Mouse (Mus musculus): ENCODE measurements around the gene Wdfy2. TPM values are rescaled to one million over a fixed set of nuclear protein-coding genes. Genes with fewer than 3 reads are reported as not detected.
"Not testable (repeated sequence)": the region's sequence is repeated elsewhere in the genome, so short reads cannot be mapped to it uniquely, and the experiment has no call there.

The Wdfy2 gene
- total RNA-seq, 2 experiments from 2014 or later: 3.3 to 5.9 TPM

DNA sequence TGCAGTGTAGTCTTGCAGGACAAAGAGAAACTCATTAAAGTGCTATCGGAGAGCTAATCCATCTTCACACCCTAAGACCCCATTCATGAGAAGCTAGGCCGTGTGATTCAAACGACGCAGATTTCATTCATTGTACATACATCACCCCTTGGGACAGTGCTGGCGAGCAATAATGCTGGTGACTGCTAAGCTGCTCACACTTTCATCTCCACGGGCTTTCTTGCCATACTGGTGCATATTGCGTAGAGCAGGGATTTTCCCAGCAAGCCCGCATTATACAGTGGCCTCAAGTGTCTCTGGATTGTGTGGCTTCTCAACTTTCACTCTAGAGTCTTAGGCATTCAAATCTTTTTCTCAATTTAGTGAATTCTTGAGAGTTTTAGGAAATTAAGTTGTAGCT lies 36.9 kb downstream of the Wdfy2 start:
- no peak for ATAC-seq (replicated peaks; ENCODE audit: low FRiP score, poor library complexity, severe bottlenecking)

DNA sequence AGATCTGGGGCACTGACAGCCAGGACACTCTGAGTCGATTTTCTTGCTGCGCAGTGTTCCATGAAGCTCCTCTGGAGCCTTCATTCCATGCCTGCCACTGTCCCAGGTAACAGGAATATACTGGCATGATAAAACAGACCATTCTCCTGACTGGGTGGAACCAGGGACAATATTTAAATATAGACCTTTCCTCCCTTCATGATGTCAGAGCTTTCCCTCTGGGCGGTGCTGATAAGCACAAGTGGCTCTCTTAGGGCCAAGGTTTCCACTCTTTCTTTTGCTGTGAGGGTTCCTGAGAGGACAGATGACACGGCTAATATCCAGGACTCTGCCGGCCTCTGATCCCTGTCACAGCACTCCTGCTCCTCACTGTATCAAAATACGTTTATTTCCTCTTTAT lies 40.6 kb downstream of the Wdfy2 start:
- ATAC-seq (replicated peaks; ENCODE audit: low FRiP score, poor library complexity, severe bottlenecking): peak; percentile 89

DNA sequence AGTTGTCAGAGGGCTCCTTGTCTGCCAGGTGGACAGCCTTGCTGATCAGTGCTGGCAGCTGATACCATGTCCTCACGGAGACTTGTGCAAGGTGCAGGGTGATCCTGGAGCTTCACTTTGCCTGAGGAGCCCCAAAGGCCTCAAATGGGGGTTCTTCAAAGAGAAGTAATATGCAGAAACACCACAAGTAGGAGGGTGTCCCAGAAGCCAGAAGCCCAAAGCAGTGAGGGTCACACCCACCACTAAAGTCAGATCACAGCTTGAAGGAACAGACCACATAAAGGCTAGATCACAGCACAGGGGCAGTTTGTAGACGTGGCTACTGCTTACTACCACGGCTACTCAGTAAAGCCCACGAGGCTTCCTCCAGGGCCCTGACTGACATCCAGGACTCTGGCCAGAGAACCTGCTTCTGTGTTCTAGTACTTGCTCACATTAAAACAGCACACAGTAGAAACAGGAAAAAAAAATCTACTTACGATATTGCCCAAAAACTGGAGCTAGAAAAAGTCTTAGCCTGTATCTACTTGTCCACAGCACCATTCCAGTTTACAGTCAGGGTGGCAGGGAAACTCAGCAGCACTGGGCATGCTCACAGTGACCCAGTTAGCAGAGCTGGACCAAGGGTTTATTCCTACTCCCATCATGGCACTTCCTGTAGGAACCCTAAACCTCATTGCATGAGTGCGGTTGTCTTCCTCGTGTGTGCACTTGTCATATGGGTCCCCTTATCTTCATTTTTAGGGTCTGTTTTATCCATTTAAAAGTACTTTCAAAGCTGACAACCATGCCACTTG lies 41.4 kb downstream of the Wdfy2 start:
- ATAC-seq (replicated peaks; ENCODE audit: low FRiP score, poor library complexity, severe bottlenecking): peak; percentile 27; the same call in 1 of the 2 replicates

DNA sequence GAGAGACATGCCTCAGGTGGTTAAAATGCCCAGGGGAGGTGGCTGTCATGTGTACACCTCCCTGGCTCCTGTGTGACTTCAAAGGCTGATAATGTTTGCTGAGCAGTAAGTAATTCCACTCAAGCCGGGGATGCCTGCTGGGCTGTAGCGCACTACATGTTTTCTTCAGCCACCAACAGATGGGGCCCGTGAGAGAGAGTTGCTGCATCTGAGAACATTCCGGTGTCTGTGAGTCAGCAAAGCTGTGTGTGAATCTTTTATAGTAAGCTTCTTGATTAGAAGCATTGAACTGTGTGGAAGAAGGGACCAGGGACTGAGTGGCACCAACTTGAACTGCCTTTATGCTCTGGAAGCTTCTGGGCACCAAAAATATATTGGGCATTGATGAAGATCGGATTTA lies 42.0 kb downstream of the Wdfy2 start:
- ATAC-seq (replicated peaks; ENCODE audit: low FRiP score, poor library complexity, severe bottlenecking): peak; percentile 74

DNA sequence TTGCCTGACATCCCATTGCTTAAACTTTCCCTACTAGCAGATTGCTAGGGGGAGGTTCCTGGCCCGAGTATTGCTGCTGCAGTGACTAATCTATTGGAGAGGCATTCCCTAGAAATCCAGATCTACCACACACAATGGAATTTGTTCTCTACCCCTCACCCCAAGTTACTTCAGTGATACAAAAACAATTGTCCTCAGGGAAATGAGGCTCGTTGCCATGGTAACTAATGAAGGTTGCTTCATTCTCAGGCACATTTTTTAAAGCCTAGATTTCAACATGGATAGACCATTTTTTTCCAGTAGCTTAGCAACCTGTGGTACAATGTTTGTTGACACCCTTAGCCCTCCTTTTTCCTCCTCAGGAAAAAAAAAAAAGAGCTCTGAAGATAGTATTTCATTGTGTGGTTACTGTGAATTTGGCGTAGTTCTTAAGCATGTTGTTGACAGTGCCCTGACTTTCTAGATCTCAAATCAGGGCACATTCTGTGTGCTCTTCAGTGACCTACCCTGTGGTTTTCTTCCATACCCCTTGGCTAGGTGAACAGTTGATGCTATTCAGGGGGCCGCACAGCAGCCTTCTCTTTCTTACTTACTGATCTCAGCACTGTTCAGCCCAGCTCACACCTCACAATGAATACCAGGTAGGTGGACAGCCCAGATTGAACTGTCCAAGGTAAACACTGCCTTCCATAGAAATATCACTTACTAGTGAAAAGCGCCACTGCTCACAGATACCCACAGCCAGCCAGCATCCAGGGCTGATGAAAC lies 42.8 kb downstream of the Wdfy2 start:
- ATAC-seq (replicated peaks; ENCODE audit: low FRiP score, poor library complexity, severe bottlenecking): no peak

DNA sequence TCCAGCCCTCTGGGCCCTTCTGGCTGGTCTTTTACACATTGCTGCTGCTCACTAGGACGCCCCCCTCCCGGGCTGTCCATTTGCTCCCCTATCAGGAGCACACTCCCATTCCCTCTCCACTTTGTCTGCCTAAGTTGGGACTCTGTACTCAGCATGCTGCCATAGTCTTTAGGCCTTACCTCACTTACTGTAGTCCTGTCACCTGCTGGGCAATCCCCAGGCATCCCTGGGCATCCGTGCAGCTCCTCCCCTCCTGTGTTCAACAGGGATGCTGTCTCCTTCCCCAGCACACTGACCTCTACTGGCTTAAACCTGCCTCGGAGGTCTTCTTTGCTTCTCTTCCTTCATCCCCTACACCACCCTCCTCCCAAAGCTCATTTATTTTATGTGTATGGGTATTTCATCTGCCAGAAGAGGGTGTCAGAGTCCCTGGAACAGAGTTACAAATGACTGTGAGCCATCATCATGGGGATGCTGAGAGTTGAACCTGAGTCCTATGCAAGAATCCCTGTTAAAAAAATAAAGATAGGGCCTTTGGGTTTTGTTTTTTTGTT lies 44.7 kb downstream of the Wdfy2 start:
- no peak for ATAC-seq (replicated peaks; ENCODE audit: low FRiP score, poor library complexity, severe bottlenecking)

DNA sequence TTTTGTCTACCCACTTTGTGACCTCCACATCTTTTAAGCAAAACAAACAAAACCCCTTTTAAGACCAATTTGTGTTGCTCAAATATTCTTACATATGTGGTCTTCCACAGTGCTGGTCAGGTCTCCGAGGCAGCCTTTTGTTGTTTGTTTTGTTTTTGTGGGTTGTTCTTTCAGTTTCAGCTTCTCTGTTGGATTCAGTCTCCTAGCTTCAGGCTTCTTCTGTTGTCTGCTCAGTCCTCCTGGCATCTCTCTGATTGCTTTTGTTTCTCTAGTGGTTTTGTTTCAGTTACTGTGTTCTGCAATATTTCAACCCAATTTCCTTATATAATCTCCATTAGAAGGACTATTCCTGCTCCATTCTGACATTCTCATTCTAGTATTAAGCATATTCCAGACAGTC lies 46.1 kb downstream of the Wdfy2 start:
- ATAC-seq (replicated peaks; ENCODE audit: low FRiP score, poor library complexity, severe bottlenecking): no peak

DNA sequence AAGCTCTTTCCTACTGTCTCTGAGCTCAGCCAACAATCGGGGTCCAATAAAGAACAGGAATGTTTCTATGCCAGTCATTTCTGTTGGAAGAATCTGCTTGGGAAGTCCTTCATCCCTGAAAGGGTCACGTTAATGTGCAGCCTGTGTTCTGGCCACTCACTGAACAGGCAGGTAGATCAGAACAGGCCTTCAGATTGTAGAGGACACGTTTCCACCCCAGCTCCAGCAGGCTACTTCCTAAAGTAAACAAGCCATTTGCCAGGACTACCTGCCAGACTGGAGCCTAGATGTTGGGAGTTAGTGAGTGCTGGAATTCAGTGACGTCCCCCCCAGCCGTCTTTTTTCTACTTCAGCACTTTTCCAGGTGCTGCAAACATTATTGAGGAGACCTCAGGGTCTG lies 46.7 kb downstream of the Wdfy2 start:
- no peak for ATAC-seq (replicated peaks; ENCODE audit: low FRiP score, poor library complexity, severe bottlenecking)

DNA sequence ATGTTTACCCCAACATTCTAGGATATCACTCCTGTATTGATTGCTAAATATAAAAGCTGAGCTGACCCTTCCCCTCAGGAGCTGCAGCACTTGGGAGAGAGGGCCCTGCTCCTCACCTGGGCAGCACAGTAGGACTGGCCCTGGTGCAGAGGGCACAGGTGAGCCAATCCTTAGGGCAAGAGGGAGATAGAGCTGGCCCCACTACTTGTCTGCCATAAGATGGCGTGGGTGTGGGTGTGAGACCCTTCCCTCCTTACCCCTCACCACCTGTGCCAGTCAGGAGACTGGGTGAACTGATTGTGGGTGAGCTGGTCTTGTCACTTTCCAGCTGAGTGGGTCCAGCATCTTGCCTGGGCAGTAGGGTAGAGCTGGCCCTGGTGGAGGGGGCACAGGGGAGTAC lies 47.2 kb downstream of the Wdfy2 start:
- no peak for ATAC-seq (replicated peaks; ENCODE audit: low FRiP score, poor library complexity, severe bottlenecking)

DNA sequence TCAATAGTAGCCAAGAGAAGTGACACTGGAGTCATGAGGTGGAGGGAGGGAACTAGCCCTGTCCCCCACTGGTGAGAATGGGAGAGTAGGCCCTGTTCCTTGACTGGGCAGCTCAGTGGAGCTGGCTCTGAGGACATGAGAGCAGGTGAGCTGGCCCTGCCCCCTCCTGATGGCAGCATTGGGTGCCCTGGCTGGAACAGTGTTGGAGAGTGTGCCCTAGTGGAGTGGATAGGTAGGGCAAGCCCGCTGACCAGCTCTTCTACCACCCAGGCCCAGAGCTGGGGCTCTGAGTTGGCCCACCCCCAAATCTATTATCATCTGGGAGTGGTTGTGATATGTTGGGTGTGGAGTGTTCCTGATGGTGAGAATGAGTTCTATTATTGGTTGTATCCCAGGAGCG lies 47.7 kb downstream of the Wdfy2 start:
- peak; percentile 30 for ATAC-seq (replicated peaks; ENCODE audit: low FRiP score, poor library complexity, severe bottlenecking)

DNA sequence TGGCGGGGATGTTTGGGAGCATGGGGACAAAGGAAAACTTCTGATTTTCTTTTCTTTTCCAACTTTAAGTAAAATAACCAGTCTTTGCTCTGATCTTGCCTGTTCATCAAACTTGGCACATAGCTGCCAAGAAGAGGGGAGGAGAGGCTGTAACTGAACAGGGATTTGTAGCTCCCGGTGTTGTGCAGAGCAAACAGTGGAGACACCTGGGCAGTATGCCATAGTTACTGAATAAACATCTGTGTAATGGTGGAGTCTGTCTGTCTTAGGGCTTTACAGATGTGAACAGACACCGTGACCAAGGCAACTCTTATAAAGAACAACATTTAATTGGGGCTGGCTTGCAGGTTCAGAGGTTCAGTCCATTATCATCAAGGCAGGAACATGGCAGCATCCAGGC lies 53.9 kb downstream of the Wdfy2 start:
- ATAC-seq (replicated peaks; ENCODE audit: low FRiP score, poor library complexity, severe bottlenecking): no peak

DNA sequence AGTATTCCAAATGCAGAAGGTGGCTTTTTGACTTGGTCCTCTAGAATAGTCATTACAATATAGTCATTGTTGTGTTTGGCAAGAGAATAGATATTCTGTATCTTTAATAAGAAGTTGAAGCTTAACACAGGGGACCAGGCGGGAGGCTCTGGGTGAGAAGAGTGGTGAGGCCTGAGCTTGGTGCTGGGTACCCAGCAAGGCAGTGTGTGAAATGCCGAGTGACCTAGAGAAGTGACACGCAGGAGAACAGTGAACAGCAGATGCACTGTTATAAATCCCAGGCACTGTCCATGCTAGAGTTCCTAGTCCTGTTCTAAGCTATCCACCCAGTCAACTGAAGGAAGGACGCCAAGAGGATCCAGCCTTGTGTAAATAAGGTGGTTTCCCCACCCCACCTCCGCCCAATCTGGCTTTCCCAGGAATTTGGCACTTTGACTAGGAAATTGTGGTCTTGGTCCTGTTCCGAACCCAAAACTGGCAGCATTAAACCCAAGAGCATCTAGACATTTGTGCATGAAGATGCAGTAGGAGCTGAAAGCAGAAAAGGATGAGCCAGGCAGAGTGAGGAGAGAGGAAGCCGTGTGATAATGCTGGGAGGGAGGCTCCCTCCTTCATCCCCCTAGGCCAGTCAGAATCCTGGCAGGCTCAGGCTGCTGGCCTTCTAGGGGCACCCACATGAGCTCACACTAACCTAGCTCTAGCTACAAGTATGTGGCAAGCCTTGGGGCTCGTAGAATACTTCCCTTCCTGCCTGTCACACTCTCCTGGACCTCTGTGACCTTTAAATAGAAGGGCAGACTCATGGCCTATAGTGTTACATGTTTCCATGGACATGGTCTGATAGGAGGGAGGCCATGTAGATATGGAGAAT lies 55.5 kb downstream of the Wdfy2 start:
- no peak for ATAC-seq (replicated peaks; ENCODE audit: low FRiP score, poor library complexity, severe bottlenecking)

DNA sequence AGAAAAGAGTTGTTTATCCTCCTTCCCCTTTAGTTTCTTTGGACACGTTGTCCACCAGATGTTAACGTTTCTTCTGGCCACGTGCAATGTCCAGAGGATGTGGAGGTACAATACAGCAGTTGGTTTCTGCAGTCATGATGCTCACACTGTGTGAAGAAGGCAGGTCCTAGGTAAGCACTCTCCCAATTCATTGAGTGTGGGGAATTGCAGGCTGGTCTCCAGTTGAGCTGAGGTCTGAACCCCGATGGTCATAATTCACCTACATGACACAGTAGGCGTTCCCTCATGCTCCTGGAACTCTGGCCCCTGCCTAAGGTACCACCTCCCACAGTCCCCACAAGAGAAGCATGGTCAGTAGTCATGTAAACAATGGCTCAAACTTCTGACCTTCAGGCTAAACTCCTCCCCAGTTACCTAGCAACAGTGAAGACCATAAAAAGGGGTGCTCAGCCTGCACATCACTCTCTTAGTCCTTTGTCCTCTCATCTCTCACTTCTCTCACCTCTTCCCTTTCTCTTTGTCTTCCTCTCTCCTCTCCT lies 56.2 kb downstream of the Wdfy2 start:
- ATAC-seq (replicated peaks; ENCODE audit: low FRiP score, poor library complexity, severe bottlenecking): not testable (repeated sequence)

DNA sequence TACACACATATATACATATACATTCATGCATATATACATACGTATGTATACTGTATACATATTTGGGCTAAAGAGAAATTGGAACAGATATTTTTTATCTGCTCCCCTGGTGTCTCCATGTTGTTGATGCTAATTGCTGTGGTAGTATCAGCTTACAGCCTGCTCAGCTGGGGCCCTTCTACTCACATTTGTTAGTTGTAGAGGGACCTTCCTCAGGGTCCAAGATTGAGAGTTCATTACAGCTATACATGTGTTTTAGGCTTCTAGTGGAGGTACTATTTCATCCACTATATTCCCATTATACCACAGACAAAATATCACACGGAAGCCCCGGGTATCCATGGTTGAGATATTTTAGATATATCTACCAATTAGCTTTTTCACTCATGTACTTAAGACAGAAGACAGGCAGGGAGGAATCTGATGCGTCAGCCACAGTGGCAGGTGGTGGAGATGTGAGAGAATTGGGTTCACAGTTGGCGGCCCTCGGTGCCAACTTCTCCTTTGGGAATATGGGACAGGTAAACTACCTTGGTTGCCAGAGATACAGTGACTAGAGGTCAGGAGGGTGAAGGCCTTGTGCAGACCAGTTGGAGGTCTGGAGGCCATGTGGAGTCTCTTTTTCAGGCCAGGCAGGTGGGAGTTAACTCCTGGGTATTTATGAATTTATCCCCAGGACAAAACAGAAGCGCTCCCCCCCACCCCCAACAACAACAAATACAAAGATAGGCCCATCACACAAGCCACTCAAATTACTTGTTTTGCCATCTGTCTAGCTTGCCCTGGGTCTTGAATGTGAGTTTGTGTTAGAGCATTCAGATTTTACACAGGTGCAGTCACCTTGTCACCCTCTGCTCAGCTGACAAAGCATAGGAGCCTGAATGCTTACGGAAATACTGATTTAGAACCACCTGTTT lies 57.7 kb downstream of the Wdfy2 start:
- ATAC-seq (replicated peaks; ENCODE audit: low FRiP score, poor library complexity, severe bottlenecking): no peak

DNA sequence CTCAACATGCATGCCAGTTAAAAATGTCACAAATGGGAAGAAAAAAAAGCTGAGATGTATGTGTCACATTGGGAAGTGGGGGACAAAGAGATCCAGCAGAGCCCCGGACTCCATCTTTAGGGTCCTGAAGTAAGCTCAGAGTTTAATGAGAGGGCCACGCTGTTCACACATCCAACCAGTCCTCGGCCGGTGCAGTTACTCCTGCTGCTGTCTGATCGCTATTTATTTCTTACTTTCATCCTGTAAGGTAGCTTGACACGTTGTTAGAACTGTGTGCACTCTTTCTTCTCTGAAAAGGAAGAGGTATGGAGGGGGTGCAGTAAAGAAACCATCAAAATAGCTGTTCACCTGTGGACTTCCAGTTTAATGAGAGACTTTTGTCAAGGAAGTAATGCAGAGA lies 60.6 kb downstream of the Wdfy2 start:
- no peak for ATAC-seq (replicated peaks; ENCODE audit: low FRiP score, poor library complexity, severe bottlenecking)

DNA sequence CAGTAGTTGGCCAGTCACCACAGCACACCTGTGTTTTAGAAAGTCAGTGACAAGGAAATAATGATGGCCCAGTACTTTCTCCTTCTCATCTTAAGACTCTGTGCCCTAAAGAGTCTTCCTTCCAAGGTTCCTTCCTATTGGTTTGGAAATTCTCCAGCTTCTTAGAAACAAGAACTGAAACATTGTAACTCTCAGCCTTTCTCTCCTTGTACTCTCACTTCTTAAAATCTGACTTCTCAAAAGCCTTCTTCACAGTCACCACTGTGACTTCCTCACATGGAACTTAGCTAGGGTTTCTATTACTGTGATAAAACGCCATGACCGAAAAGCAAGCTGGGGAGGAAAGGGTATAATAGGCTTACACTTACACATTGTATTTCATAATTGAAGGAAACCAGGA lies 70.4 kb downstream of the Wdfy2 start:
- ATAC-seq (replicated peaks; ENCODE audit: low FRiP score, poor library complexity, severe bottlenecking): no peak

DNA sequence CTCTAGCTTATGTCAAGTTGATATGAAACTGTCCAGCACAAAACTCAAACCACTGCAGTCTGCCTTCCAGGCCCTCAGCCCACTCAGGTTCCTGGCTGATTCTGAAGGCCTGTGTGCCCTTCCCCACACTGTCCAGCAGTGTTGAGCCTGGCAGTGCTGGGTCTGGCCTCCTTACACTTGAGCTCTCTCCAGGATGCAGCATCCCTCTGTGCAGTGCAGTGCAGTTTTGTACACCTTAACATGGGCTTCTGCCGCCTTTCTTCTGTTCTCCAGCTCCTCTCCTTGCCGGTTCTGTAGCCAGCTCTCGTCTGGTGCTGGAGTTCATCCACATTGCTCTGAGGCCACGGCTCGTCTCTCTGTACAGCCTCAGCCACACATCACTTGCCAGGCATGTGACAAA lies 71.1 kb downstream of the Wdfy2 start:
- ATAC-seq (replicated peaks; ENCODE audit: low FRiP score, poor library complexity, severe bottlenecking): no peak

DNA sequence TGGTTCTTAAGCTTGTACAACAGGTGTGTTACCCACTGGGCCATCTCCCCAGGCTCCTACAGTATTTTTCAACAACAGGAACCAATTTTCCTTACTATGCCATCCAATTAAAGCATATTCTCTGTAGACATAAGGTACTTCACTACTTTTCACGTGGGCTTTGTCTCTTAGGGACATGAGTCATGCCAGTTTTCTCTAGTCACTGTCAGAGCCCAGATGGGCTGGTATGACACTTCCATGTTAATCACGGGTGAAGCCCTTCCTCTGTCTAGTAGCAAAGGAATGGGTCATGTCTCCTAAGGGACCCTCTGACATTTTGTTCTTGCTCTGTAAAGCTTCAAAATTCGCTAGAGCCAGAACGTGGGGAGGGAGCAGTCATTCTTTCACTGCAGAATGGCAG lies 73.4 kb downstream of the Wdfy2 start:
- ATAC-seq (replicated peaks; ENCODE audit: low FRiP score, poor library complexity, severe bottlenecking): no peak

DNA sequence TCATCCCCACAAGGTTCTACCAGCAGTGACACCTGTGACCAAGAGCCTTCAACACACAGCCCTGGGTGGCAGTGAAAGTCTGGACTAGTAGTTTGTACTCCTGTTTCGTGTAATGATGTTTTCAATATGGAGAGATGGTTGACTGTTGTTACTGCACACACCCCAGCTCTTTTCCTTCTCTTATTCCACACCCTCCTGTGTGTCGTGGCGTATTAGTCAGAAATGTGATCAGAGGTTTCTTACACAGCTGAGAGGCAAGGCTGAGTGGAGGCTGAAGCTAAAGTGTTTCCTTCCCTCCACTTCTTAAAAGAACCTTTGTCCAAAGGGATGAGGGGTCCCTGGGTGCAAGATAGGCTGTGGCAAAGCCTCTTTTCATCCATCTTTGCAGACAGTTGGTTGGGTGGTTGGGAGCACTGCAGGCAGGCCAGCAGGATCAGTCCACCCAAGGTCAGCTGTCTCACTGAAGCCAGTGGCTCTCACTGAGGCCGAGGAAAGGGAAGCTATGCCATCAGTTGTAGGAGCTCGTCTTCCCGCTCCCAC lies 77.7 kb downstream of the Wdfy2 start:
- no peak for ATAC-seq (replicated peaks; ENCODE audit: low FRiP score, poor library complexity, severe bottlenecking)

All from erythroid progenitor cell, adult 5-6 weeks (primary cell).